Mouse (Mus musculus) forebrain, embryonic 13.5 days (tissue): ENCODE data around the gene Carmil2. TPM values are rescaled to one million over a fixed set of nuclear protein-coding genes. Genes with fewer than 3 reads are reported as not detected.

Experiments
- ATAC-seq: fragments of 200-750 bp; cut with Nextera tagmentation; 2 replicates; pipeline ENCODE4 v1.8.0; 2017
- H3K27ac ChIP-seq: fragments of 300-500 bp; sonication (generic); 2 replicates; pipeline ENCODE4 v1.5.1; 2015; ENCODE audit warnings: inconsistent platforms, mild to moderate bottlenecking, moderate library complexity
- H3K27me3 ChIP-seq: fragments of 300-500 bp; sonication (generic); 2 replicates; pipeline ENCODE4 v1.6.1; 2015; ENCODE audit warnings: mild to moderate bottlenecking, inconsistent platforms
- H3K36me3 ChIP-seq: fragments of 300-500 bp; sonication (generic); 2 replicates; pipeline ENCODE4 v1.6.1; 2015; ENCODE audit warnings: mild to moderate bottlenecking, inconsistent platforms; ENCODE audit not compliant: poor library complexity, severe bottlenecking
- H3K4me1 ChIP-seq: fragments of 300-500 bp; sonication (generic); 2 replicates; pipeline ENCODE4 v1.6.1; 2015; ENCODE audit warnings: inconsistent platforms
- H3K4me2 ChIP-seq: fragments of 300-500 bp; sonication (generic); 2 replicates; pipeline ENCODE4 v1.6.1; 2015; ENCODE audit warnings: inconsistent platforms, mild to moderate bottlenecking, moderate library complexity
- H3K4me3 ChIP-seq: fragments of 300-500 bp; sonication (generic); 2 replicates; pipeline ENCODE4 v1.5.1; 2015; ENCODE audit warnings: mild to moderate bottlenecking, inconsistent platforms
- H3K9ac ChIP-seq: fragments of 300-500 bp; sonication (generic); 2 replicates; pipeline ENCODE4 v1.6.1; 2015; ENCODE audit warnings: mild to moderate bottlenecking, inconsistent platforms
- H3K9me3 ChIP-seq: fragments of 300-500 bp; sonication (generic); replicated peaks from 2 replicates; pipeline ENCODE4 v1.6.1; 2016; ENCODE audit warnings: inconsistent platforms
- WGBS: fragments of 180-500 bp; shearing (Covaris S2); methylation state at CpG from one replicate; pipeline ENCODE4 v1.1.7; 2015; 5-methylcytosine and 5-hydroxymethylcytosine counted together
- polyA plus RNA-seq: library from polyadenylated mRNA; unstranded; fragments of >200 nt; fragmentation: Nextera tagmentation; extraction: Ambion mirVana; gene quantifications from 2 replicates; pipeline ENCODE4 v1.2.1, GENCODE M21; 2015

The Carmil2 gene
- 5.9 and 6.4 TPM in 2 replicates for polyA plus RNA-seq

DNA sequence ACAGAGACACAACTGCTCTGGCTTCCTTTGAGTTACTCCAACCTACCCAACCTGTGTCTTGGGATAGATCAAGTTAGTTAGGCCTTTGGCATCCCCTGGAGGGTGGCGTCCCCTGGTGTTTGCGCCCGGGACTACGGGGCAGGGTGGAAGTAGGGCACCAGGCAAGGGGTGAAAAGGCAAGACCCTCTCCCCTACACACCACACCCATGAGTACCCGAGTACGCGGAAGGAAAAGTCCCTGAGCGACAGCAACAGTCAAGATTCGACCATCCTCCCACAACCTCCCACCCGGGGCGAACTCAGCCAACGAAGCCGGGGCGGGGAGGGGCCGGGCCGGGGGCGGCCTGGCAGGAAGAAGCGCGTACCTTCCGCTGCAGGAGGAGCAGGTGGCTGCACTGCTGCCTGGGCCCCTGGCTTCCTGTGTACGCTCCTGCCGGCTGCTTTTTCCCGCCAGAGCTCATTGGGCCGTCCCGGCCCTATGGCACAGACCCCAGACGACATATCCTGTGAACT lies at the start of gene Carmil2:
Carmil2 (plus strand) TSS at position 479 of the 513 bp plus-strand sequence.
- Histone ChIP-seq H3K9ac (no peak within 1 kb of the TSS), H3K27ac (no peak within 1 kb of the TSS), H3K9me3 (no peaks in the 10 kb centered on the region), H3K36me3 (peaks cover 39% of the 10 kb centered on the region), H3K4me2 (no peak within 1 kb of the TSS), H3K4me3 (no peak within 1 kb of the TSS), H3K27me3 (no peaks in the 10 kb centered on the region), H3K4me1 (no peaks in the 10 kb centered on the region)
- 18% methylated on average over 26 of the region's 26 CpGs for WGBS
- no peak for ATAC-seq

DNA sequence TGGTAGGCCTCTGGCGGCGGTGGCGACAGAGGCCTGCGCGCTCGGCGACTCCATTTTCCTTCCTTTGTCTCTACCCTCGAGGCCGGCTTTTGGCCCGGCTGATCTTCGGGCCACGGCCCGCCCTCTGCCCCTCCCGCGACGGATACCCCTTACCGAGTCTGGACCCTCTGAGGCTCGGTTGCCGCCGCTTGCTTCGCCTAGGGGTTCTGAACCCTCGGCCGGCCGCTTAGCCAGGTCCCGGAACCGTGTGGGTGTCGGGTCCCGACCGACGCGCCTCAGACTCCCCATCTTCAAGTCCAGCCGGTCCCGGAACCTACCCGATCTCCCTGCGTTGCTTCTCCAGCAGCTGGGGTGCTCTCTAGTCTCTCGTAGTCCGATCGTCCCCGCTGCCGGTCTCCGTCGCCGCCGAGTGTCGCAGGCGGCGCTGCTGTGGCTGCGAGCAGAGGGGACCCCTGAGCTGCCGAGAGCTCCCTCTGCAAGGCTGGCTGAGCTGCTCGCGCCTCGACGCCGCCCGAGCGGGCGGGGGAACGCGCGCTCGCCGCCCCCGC lies 49.0 kb upstream of the Carmil2 start, which contains the start of gene Agrp:
Agrp (minus strand) TSS at position 431 of the 548 bp plus-strand sequence.
- no peaks in the 10 kb centered on the region for H3K27me3 ChIP-seq
- H3K9ac ChIP-seq = peak within 1 kb of the TSS; percentile 99
- peak within 1 kb of the TSS; percentile 90 for H3K4me3 ChIP-seq
- WGBS = under 1% methylated on average over 62 of the region's 63 CpGs
- peak within 1 kb of the TSS; percentile 100 for H3K27ac ChIP-seq
- peaks cover 44% of the 10 kb centered on the region for H3K4me1 ChIP-seq
- no peaks in the 10 kb centered on the region for H3K36me3 ChIP-seq
- H3K9me3 ChIP-seq = no peaks in the 10 kb centered on the region
- H3K4me2 ChIP-seq = peak within 1 kb of the TSS; percentile 89
- ATAC-seq = peak; percentile 52

DNA sequence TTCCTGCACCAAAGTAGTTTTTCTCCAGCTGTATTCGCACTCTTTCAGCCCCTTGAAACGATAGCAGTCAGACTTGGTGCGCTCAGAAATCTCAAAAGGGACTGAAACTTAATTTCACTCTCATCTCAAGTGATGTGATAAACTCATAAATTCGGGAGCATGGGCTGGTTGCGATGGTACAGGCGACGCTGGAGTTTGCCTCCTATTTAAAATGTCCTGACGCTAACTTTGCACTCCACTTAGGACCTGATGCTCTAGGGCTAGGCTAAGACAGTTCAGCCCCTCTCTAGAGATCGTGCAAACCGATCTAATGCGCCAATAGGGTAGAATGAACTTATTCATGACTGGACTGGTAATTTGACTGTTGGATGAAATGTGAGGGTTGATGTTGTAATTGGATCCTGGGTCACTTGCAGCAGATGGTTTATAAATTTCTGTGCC lies 48.5 kb upstream of the Carmil2 start:
- Histone ChIP-seq H3K9ac (peak overlapping the region; percentile 99), H3K4me2 (peak overlapping the region; percentile 89), H3K4me1 (peaks cover 44% of the 10 kb centered on the region), H3K27ac (peak overlapping the region; percentile 100), H3K9me3 (no peaks in the 10 kb centered on the region), H3K36me3 (no peaks in the 10 kb centered on the region), H3K4me3 (peak overlapping the region; percentile 90), H3K27me3 (no peaks in the 10 kb centered on the region)
- WGBS = 0% methylated on average over 11 of the region's 11 CpGs
- no peak for ATAC-seq

DNA sequence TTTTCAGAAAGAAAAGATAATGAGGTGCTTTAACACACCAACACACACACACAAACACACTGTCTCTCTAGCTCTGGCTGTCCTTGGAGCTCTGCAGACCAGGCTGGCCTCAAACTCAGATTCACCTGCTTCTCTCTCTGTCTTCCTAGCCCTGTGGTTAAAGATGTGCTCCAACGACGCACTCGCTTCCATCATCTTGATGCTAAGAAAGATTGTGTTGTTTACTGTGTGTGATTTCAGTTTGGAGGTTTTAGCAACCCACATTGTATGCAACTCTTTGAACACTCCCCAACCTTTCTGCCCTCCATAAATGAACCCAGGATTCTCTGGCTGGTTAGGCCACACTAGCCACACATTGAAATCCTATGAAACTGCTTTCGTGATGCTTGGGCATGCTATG lies 47.6 kb upstream of the Carmil2 start:
- ATAC-seq = no peak
- H3K4me1 ChIP-seq = peaks cover 44% of the 10 kb centered on the region

DNA sequence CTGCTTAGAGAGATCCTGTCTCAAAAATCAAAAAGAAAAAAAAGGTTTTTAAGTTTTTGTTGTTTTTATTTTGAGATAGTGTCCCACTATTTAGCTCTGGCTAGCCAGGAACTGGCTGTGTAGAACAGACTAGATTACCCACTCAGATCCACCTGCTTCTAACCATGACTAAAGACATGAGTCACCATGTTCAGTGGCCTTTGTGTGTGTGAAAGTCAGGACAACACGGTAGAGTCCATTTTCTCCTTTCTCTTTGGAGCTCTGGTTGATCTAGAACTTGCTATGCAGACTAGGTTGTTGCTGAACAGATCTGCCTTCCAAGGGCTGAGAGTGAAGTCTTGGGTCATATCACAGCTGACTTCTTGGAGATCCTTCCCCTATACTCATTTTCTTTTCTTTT lies 46.2 kb upstream of the Carmil2 start:
- no peaks in the 10 kb centered on the region for H3K9me3 ChIP-seq
- no peak overlapping the region for H3K9ac ChIP-seq
- WGBS = 66% methylated on average over 1 of the region's 1 CpGs
- peaks cover 13% of the 10 kb centered on the region for H3K36me3 ChIP-seq
- no peak overlapping the region for H3K4me3 ChIP-seq
- no peaks in the 10 kb centered on the region for H3K27me3 ChIP-seq
- ATAC-seq = no peak
- H3K4me1 ChIP-seq = peaks cover 42% of the 10 kb centered on the region
- no peak overlapping the region for H3K27ac ChIP-seq
- no peak overlapping the region for H3K4me2 ChIP-seq

More for the DNA sequence above, 47.6 kb upstream of the Carmil2 start:
- Histone ChIP-seq H3K36me3 (peaks cover 2% of the 10 kb centered on the region), H3K27me3 (no peaks in the 10 kb centered on the region), H3K4me2 (peak overlapping the region; percentile 89), H3K4me3 (peak overlapping the region; percentile 90), H3K9ac (peak overlapping the region; percentile 99; the same call in 1 of the 2 replicates), H3K27ac (no peak overlapping the region), H3K9me3 (no peaks in the 10 kb centered on the region)
- WGBS = 88% methylated on average over 4 of the region's 4 CpGs

DNA sequence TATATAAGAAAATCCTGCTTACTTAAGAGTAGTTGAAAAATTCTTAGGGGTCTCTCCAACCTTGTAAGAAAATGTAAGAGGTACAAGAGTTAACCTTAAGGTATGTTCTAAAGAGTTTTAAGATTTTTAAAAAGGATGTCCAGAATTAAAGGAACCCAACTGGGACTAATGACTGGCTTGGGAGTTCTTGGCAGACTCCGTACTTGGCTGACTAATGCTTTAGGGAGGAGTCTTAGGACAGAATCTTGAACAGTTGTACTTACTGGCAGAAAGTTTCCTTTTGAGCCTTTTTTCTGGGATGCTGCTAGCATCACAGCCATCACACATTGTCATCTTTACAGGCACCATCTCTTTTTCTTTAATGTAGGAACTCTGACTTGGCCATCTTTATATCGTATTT lies 45.6 kb upstream of the Carmil2 start:
- no peak overlapping the region for H3K27ac ChIP-seq
- H3K4me3 ChIP-seq = no peak overlapping the region
- peaks cover 20% of the 10 kb centered on the region for H3K36me3 ChIP-seq
- no peak for ATAC-seq
- H3K9ac ChIP-seq = no peak overlapping the region
- H3K4me1 ChIP-seq = peaks cover 35% of the 10 kb centered on the region
- H3K9me3 ChIP-seq = no peaks in the 10 kb centered on the region
- no peak overlapping the region for H3K4me2 ChIP-seq
- H3K27me3 ChIP-seq = no peaks in the 10 kb centered on the region
- WGBS = 85% methylated on average over 2 of the region's 2 CpGs

DNA sequence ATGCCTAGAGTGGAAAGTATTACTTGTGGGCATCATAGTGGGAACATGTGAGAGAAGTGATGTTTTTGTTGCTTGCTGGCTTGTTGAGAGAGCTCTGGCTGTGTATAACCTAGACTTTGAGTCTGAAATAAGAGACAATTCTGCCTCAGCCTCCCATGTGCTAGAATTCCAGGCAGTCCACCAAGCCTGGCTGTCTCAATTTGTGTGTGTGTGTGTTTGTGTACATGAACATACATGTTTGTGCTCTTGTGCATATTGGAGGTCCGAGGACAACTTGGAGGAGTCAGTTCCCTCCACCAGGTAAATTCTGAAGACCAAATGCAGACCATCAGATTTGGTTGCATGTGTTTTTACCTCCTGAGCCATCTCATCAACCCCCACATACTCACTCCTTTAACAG lies 40.9 kb upstream of the Carmil2 start:
- 88% methylated on average over 1 of the region's 1 CpGs for WGBS
- Histone ChIP-seq H3K36me3 (peaks cover 44% of the 10 kb centered on the region), H3K4me1 (peaks cover 8% of the 10 kb centered on the region), H3K27me3 (no peaks in the 10 kb centered on the region), H3K4me3 (no peak overlapping the region), H3K27ac (no peak overlapping the region), H3K4me2 (no peak overlapping the region), H3K9me3 (no peaks in the 10 kb centered on the region), H3K9ac (no peak overlapping the region)
- ATAC-seq = no peak

DNA sequence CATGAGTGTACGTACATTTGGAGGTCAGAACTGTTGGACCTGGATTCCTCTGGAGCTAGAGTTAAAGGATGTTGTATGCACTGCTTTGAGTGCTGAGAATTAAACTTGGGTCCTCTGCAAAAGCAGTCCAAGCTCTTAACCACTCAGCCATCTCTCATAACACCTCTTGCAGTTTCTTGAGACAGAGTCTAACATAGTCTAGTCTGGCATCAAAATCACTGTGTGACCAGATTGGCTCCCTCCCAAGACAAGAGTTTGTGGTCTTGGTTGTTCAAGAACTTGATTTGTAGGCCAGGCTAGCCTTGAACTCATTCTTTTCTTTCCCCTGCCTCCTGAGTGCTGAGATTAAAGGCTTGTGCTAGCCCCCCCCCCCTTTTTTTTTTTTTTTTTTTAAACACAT lies 37.1 kb upstream of the Carmil2 start:
- H3K4me1 ChIP-seq = no peaks in the 10 kb centered on the region
- H3K27me3 ChIP-seq = no peaks in the 10 kb centered on the region
- no peak overlapping the region for H3K27ac ChIP-seq

DNA sequence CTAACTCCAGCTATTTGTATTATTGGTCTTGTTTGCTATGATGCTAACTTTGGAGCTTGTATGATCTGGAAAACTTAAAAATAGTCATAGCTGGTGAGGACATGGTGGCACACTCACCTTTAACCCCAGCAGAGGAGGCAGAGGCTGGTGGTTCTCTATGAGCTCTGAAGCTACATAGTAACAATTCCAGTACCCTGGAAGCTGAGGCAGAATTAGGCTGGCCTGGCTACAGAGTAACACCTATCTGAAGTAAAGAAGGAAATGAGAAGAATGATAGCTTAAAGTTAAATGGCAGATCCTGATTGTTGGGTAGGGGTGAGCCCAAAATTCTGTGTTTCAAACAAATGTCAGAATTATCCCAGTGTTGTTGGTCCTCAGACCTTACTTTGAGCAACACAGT lies 28.4 kb upstream of the Carmil2 start:
- Histone ChIP-seq H3K4me2 (no peak overlapping the region), H3K27ac (no peak overlapping the region), H3K36me3 (peaks cover 24% of the 10 kb centered on the region), H3K4me1 (no peaks in the 10 kb centered on the region), H3K4me3 (no peak overlapping the region), H3K9ac (no peak overlapping the region), H3K27me3 (no peaks in the 10 kb centered on the region), H3K9me3 (no peaks in the 10 kb centered on the region)
- no peak for ATAC-seq

More for the DNA sequence above, 37.1 kb upstream of the Carmil2 start:
- 97% methylated on average over 1 of the region's 1 CpGs for WGBS
- Histone ChIP-seq H3K4me2 (no peak overlapping the region), H3K9me3 (no peaks in the 10 kb centered on the region), H3K4me3 (no peak overlapping the region), H3K36me3 (peaks cover 67% of the 10 kb centered on the region), H3K9ac (no peak overlapping the region)
- no peak for ATAC-seq

DNA sequence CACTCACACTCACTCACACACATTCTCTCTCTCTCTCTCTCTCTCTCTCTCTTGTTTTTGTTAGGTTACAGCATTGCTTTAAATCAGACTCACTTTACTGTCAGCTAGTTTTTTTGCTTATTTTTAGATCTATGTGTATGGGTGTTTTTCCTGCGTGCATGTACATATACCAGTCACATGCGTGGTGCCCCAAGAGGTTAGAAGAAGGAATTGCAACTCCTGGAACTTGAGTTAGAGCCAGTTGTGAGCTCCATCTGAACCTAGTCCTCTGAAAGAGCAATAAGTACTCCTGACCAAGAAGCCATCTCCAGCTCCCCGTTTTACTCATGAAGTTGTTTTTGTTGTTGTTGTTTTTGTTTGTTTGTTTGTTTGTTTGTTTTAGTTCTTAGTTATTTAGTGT lies 24.9 kb upstream of the Carmil2 start:
- ATAC-seq = no peak
- no peak overlapping the region for H3K9ac ChIP-seq
- no peaks in the 10 kb centered on the region for H3K4me1 ChIP-seq
- H3K4me3 ChIP-seq = no peak overlapping the region
- H3K36me3 ChIP-seq = peaks cover 29% of the 10 kb centered on the region
- H3K4me2 ChIP-seq = no peak overlapping the region
- no peaks in the 10 kb centered on the region for H3K9me3 ChIP-seq
- WGBS = 87% methylated on average over 3 of the region's 3 CpGs
- no peaks in the 10 kb centered on the region for H3K27me3 ChIP-seq
- H3K27ac ChIP-seq = no peak overlapping the region

DNA sequence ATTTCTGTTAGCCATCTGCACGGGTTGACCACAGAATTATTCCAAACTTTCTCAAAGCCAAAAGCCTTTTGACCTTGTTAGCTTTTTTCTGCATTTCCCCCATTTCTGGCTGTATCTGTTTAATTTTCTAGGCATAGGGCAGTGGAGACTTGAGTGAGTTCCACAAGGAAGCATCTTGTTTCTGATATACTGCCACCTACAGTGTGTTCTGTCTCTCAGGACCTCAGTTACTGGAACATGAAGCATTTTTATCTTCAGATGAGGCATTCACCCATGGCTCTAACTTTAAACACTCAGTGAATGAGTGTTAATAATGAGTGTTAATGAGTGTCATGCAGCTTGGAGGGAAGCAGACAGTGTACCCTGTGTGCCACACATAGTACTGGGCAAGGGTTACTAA lies 8.2 kb upstream of the Carmil2 start:
- no peak overlapping the region for H3K27ac ChIP-seq
- 92% methylated on average over 1 of the region's 1 CpGs for WGBS
- H3K36me3 ChIP-seq = peaks cover 97% of the 10 kb centered on the region
- no peaks in the 10 kb centered on the region for H3K9me3 ChIP-seq
- H3K9ac ChIP-seq = no peak overlapping the region
- no peaks in the 10 kb centered on the region for H3K27me3 ChIP-seq
- no peaks in the 10 kb centered on the region for H3K4me1 ChIP-seq
- H3K4me2 ChIP-seq = no peak overlapping the region
- no peak for ATAC-seq
- H3K4me3 ChIP-seq = no peak overlapping the region

DNA sequence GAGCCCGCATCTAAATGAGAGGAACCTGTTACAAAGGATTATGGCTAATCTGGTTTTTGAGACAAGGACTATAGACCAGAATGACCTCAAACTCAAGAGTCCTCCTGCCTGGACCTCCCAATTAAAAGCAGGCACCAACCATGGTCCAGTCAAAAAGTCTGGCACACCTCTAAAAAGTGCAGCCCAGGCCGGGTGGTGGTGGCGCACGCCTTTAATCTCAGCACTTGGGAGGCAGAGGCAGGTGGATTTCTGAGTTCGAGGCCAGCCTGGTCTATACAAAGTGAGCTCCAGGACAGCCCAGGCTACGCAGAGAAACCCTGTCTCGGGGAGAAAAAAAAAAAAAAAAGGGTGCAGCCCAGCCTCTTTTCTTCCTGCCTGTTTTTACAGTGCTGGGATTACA lies 749 bp upstream of the Carmil2 start:
- Histone ChIP-seq H3K4me2 (no peak overlapping the region), H3K36me3 (peaks cover 44% of the 10 kb centered on the region), H3K9ac (no peak overlapping the region), H3K4me3 (no peak overlapping the region), H3K9me3 (no peaks in the 10 kb centered on the region), H3K27ac (no peak overlapping the region), H3K27me3 (no peaks in the 10 kb centered on the region), H3K4me1 (no peaks in the 10 kb centered on the region)
- ATAC-seq = no peak
- WGBS = 83% methylated on average over 7 of the region's 7 CpGs

DNA sequence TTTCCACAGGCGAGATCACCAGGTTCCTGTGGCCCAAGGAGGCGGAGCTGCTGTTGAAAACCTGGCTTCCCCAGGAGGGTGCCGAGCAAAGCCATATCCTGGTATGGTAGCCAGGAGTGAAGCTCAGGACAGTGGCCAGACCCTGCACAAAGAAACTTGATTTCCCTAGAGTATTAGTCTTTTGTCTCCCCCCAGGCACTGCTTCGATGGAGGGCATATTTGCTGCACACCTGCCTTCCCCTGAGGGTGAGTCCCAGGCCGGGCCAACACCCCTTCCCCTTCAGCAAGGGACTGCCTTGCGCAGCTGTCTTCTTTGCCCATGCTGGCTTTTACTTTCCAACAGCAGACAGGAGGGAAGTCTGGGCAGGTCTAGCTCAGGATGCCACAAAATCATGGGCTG lies 477 bp downstream of the Carmil2 start:
- no peak overlapping the region for H3K4me2 ChIP-seq
- H3K36me3 ChIP-seq = peaks cover 32% of the 10 kb centered on the region
- H3K27me3 ChIP-seq = no peaks in the 10 kb centered on the region
- no peaks in the 10 kb centered on the region for H3K4me1 ChIP-seq
- H3K9ac ChIP-seq = no peak overlapping the region
- no peaks in the 10 kb centered on the region for H3K9me3 ChIP-seq
- no peak overlapping the region for H3K27ac ChIP-seq
- no peak for ATAC-seq
- WGBS = 68% methylated on average over 6 of the region's 6 CpGs
- no peak overlapping the region for H3K4me3 ChIP-seq
